Mouse (Mus musculus) stomach, embryonic 14.5 days (tissue): ENCODE measurements at regions not wholly inside any gene's neighbourhood (a gene's known extent, or its start where the extent isn't known, plus 50 kb on each side); places are given as distances from the start of the nearest gene placed in this dataset.

Experiments used
- ATAC-seq: fragments of 200-750 bp; cut with Nextera tagmentation; 2 replicates; pipeline ENCODE4 v1.8.0; 2017; ENCODE audit warnings: low read depth, moderate TSS enrichment; ENCODE audit not compliant: insufficient number of reproducible peaks, insufficient read depth, low FRiP score
- H3K27ac ChIP-seq: fragments of 300-500 bp; sonication (generic); 2 replicates; pipeline ENCODE4 v1.5.1; 2014; ENCODE audit warnings: mild to moderate bottlenecking, low read length, moderate library complexity, mixed read lengths
- H3K27me3 ChIP-seq: fragments of 300-500 bp; sonication (generic); 2 replicates; pipeline ENCODE4 v1.6.1; 2014; ENCODE audit warnings: low read length, control low read depth, mixed read lengths; ENCODE audit not compliant: control insufficient read depth, insufficient read depth
- H3K36me3 ChIP-seq: fragments of 300-500 bp; sonication (generic); 2 replicates; pipeline ENCODE4 v1.6.1; 2014; ENCODE audit warnings: mild to moderate bottlenecking, control low read depth, low read length, moderate library complexity, mixed read lengths; ENCODE audit not compliant: control insufficient read depth, insufficient read depth
- H3K4me1 ChIP-seq: fragments of 300-500 bp; sonication (generic); 2 replicates; pipeline ENCODE4 v1.6.1; 2014; ENCODE audit warnings: low read length, control low read depth, mixed read lengths; ENCODE audit not compliant: control insufficient read depth, insufficient read depth
- H3K4me2 ChIP-seq: fragments of 300-500 bp; sonication (generic); replicated peaks from 2 replicates; pipeline ENCODE4 v1.6.1; 2014; ENCODE audit warnings: low read depth, low read length, control low read depth
- H3K4me3 ChIP-seq: fragments of 300-500 bp; sonication (generic); 2 replicates; pipeline ENCODE4 v1.5.1; 2014; ENCODE audit warnings: low read depth, low read length, control low read depth
- H3K9ac ChIP-seq: fragments of 300-500 bp; sonication (generic); replicated peaks from 2 replicates; pipeline ENCODE4 v1.6.1; 2014; ENCODE audit warnings: low read depth, mild to moderate bottlenecking, control low read depth, low read length, moderate library complexity, mixed read lengths
- H3K9me3 ChIP-seq: fragments of 300-500 bp; sonication (generic); 2 replicates; pipeline ENCODE4 v1.6.1; 2016; ENCODE audit warnings: low read depth, low read length, control low read depth; ENCODE audit not compliant: control insufficient read depth
- WGBS: fragments of 180-500 bp; shearing (Covaris S2); extraction: QIAGEN DNeasy Blood & Tissue Kit; methylation state at CpG from one replicate; pipeline ENCODE4 v1.1.7; 2014; 5-methylcytosine and 5-hydroxymethylcytosine counted together

- H3K27ac ChIP-seq: no peak overlapping the region
- H3K4me2 ChIP-seq: no peak overlapping the region
- no peak overlapping the region for H3K4me3 ChIP-seq
- no peaks in the 10 kb centered on the region for H3K27me3 ChIP-seq
- no peaks in the 10 kb centered on the region for H3K36me3 ChIP-seq
- whole genome bisulfite sequencing: 84% methylated on average over 5 of the region's 5 CpGs
- no peaks in the 10 kb centered on the region for H3K4me1 ChIP-seq
- no peak for ATAC-seq
- no peaks in the 10 kb centered on the region for H3K9me3 ChIP-seq
- no peak overlapping the region for H3K9ac ChIP-seq
These were observed 200.8 kb downstream of the Csl start for GRCm38 (mm10) chr10:99558656-99559055.

GRCm38 (mm10) chr10:99561166-99561818 lies 198.2 kb downstream of the Csl start:
- no peaks in the 10 kb centered on the region for H3K9me3 ChIP-seq
- H3K27ac ChIP-seq: no peak overlapping the region
- H3K36me3 ChIP-seq: no peaks in the 10 kb centered on the region
- H3K4me2 ChIP-seq: no peak overlapping the region
- H3K9ac ChIP-seq: no peak overlapping the region
- no peaks in the 10 kb centered on the region for H3K4me1 ChIP-seq
- ATAC-seq: no peak
- H3K27me3 ChIP-seq: no peaks in the 10 kb centered on the region
- H3K4me3 ChIP-seq: no peak overlapping the region
- 73% methylated on average over 11 of the region's 11 CpGs for WGBS

DNA sequence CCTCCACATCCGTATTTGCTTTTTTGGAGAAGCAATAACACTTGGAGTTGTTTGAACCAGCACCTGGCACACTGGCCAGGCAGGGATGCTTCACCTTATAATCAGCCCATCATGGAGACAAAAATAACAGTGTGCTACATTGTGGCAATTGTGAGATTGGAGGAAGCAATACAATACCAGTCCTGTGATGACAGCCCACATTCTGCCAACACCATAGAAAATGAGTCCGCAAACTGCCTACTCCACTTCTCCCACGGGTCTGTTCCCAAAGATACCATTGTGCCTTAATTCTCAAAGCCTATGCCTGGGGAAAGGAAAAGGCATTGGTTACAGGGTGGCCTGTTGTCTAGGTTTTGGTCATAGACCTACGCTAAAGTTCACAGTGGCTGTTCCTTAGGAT lies 194.9 kb downstream of the Csl start:
- Histone ChIP-seq H3K4me3 (no peak overlapping the region), H3K9ac (no peak overlapping the region), H3K4me1 (no peaks in the 10 kb centered on the region), H3K36me3 (no peaks in the 10 kb centered on the region), H3K4me2 (no peak overlapping the region), H3K9me3 (no peaks in the 10 kb centered on the region), H3K27me3 (no peaks in the 10 kb centered on the region), H3K27ac (no peak overlapping the region)
- 81% methylated on average over 4 of the region's 4 CpGs for WGBS
- no peak for ATAC-seq

- Histone ChIP-seq H3K4me2 (no peak overlapping the region), H3K9me3 (no peaks in the 10 kb centered on the region), H3K4me3 (no peak overlapping the region), H3K27me3 (no peaks in the 10 kb centered on the region), H3K36me3 (no peaks in the 10 kb centered on the region), H3K27ac (no peak overlapping the region), H3K9ac (no peak overlapping the region), H3K4me1 (no peaks in the 10 kb centered on the region)
- ATAC-seq: no peak
- 73% methylated on average over 5 of the region's 5 CpGs for WGBS
These were observed 191.0 kb downstream of the Csl start for GRCm38 (mm10) chr10:99568424-99568823.

DNA sequence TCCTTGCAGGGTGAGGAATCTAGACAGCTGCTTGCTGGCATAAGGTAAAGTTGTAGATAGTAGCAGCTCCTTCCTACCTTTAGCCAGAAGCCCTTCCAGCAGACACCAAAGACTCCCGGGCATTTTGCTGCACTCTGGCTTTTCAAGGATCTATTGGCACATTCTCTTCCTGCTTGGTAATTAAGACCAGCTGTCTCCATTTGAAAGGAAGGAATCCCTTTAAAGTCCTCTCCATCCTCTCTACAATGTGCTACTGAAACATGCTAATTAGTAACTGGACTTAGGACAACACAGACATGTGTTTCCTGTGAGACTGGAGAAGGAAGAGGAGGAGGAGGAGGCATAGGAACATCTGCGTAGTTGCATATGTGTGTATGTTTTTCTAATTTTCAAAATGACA lies 189.3 kb downstream of the Csl start:
- no peak for ATAC-seq
- H3K4me2 ChIP-seq: no peak overlapping the region
- whole genome bisulfite sequencing: 39% methylated on average over 2 of the region's 2 CpGs

DNA sequence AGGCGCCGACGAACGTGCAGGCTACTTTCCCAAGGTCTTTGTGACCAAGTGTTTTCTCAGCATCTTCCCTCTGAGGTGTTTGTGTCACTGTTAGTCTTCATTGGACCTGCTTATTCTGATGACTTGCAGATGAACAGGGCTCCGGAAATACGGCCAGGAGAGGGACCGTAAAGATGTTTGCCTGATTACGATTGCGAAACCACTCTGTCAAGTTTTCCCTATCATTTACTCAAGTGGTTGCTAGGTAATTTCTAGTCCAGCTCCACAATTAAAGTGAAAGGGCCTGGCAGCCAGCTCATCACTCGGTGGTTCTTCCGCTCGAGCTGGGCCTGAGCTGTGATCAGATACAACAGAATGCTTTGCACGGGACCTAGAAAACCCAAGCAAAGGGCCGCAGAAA lies 185.5 kb downstream of the Csl start:
- Histone ChIP-seq H3K36me3 (no peaks in the 10 kb centered on the region), H3K4me3 (no peak overlapping the region), H3K27ac (no peak overlapping the region), H3K4me2 (no peak overlapping the region), H3K9ac (no peak overlapping the region), H3K4me1 (no peaks in the 10 kb centered on the region), H3K9me3 (no peaks in the 10 kb centered on the region), H3K27me3 (no peaks in the 10 kb centered on the region)
- ATAC-seq: no peak
- 68% methylated on average over 14 of the region's 14 CpGs for WGBS

More for the DNA sequence above, 189.3 kb downstream of the Csl start:
- H3K9me3 ChIP-seq: no peaks in the 10 kb centered on the region
- no peaks in the 10 kb centered on the region for H3K4me1 ChIP-seq
- no peak overlapping the region for H3K9ac ChIP-seq
- H3K27me3 ChIP-seq: no peaks in the 10 kb centered on the region
- no peak overlapping the region for H3K4me3 ChIP-seq
- H3K36me3 ChIP-seq: no peaks in the 10 kb centered on the region
- no peak overlapping the region for H3K27ac ChIP-seq

DNA sequence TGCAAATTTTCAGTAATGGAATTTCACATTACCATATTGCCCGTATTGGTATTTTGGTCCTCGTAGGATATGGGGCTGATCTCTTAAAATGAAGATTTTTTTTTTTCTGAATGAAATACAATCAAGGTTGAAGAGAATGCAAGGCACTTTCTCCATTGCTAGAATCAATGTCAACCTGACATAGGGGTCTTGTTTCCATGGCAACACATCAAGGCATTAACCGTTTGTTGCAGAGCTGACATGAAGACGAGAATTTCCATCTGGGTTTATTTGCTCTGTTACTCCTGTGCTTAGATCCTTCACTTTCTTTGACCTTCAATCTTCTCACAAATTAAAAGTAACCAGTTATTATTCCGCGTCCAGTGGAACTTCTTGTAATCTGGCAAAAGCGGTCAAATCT lies 184.2 kb downstream of the Csl start:
- no peaks in the 10 kb centered on the region for H3K4me1 ChIP-seq
- H3K36me3 ChIP-seq: no peaks in the 10 kb centered on the region
- H3K27ac ChIP-seq: no peak overlapping the region
- no peak overlapping the region for H3K4me3 ChIP-seq
- H3K9me3 ChIP-seq: no peaks in the 10 kb centered on the region
- whole genome bisulfite sequencing: 68% methylated on average over 7 of the region's 7 CpGs
- no peaks in the 10 kb centered on the region for H3K27me3 ChIP-seq
- no peak overlapping the region for H3K9ac ChIP-seq
- ATAC-seq: no peak
- H3K4me2 ChIP-seq: no peak overlapping the region

- Histone ChIP-seq H3K36me3 (no peaks in the 10 kb centered on the region), H3K9me3 (no peaks in the 10 kb centered on the region), H3K4me2 (no peak overlapping the region), H3K27ac (no peak overlapping the region), H3K4me1 (no peaks in the 10 kb centered on the region), H3K27me3 (no peaks in the 10 kb centered on the region), H3K4me3 (no peak overlapping the region), H3K9ac (no peak overlapping the region)
- 71% methylated on average over 5 of the region's 5 CpGs for WGBS
- no peak for ATAC-seq
These were observed 183.2 kb downstream of the Csl start for GRCm38 (mm10) chr10:99576301-99576700.

GRCm38 (mm10) chr10:99577041-99577681 lies 182.3 kb downstream of the Csl start:
- WGBS: 22% methylated on average over 12 of the region's 12 CpGs
- no peaks in the 10 kb centered on the region for H3K4me1 ChIP-seq
- no peak overlapping the region for H3K27ac ChIP-seq
- ATAC-seq: peak; percentile 10; the same call in 1 of the 2 replicates
- H3K9ac ChIP-seq: no peak overlapping the region
- no peaks in the 10 kb centered on the region for H3K36me3 ChIP-seq
- no peaks in the 10 kb centered on the region for H3K9me3 ChIP-seq
- no peak overlapping the region for H3K4me2 ChIP-seq
- H3K4me3 ChIP-seq: no peak overlapping the region
- no peaks in the 10 kb centered on the region for H3K27me3 ChIP-seq
